Mouse (Mus musculus): ENCODE data around the gene Smpd1. TPM values are rescaled to one million over a fixed set of nuclear protein-coding genes. Genes with fewer than 3 reads are reported as not detected.
A peak's percentile ranks its signal among the peaks of the same experiment; 100 is the strongest.

The Smpd1 gene
- polyA plus RNA-seq, 1 experiment: 109 TPM

GRCm38 (mm10) chr7:105545986-105546385, 8.2 kb upstream of the Smpd1 start:
- H3K4me1 ChIP-seq (ENCODE audit: control insufficient read depth, insufficient read depth, low read length): no peaks in the 10 kb centered on the region; the same call in 1 of the 2 replicates
- 69% methylated on average over 8 of the region's 8 CpGs for WGBS
- H3K36me3 ChIP-seq (ENCODE audit: control insufficient read depth, insufficient read depth, low read length): no peaks in the 10 kb centered on the region
- no peaks in the 10 kb centered on the region for H3K27me3 ChIP-seq (replicated peaks; ENCODE audit: control insufficient read depth, insufficient read depth, low read length)
- H3K4me3 ChIP-seq (ENCODE audit: insufficient read depth, low read depth, low read length): no peak overlapping the region
- TF ChIP-seq POLR2A (IDR thresholded peaks at IDR 0.05; ENCODE audit: low read depth, low read length) (no peak), CTCF (conservative IDR thresholded peaks at IDR 0.05; ENCODE audit: insufficient read depth, insufficient read length, low read depth, low read length) (no peak)
- H3K27ac ChIP-seq (ENCODE audit: insufficient read depth, low read depth, low read length): no peak overlapping the region
- no peak for DNase-seq

DNA sequence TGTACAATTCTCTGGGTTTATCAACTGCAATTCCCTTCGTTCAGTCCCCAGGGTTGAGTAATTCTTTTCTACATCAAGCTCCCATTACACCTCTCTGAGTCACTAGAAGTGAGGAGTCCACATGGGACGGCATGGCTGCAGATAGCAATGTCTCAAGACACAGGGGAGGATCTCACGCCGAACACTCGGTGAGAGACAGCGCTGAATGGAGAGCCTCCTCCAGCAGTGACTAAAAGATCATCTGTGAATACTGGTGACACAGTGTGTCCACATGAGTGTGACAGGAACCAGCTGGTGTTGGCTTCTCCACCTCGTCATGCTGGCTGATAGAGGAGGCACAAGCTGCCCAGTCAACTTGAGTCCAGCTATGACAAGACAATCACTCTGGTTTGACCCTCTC, 6.2 kb upstream of the Smpd1 start:
- no peaks in the 10 kb centered on the region for H3K36me3 ChIP-seq (ENCODE audit: control insufficient read depth, insufficient read depth, low read length)

DNA sequence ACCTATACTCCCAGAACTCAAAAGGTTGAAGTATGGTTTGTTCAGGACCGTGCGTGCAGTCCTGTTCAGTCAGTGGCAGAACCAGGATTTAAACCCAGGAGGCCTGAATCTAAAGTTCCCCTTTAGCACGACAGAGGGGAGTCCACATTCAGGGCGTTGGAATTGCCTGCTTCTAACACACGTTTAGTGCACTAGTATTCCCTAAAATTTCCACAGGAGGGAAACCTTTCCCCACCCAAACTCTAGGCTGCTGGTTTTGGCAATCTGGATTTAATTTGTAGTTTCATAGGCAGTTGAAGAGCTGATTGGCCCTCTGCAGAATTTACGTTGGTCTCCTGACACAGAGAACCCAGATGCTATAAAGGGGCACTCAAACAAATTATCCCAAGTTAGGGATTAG, 5.1 kb upstream of the Smpd1 start:
- H3K27me3 ChIP-seq (replicated peaks; ENCODE audit: control insufficient read depth, insufficient read depth, low read length): no peaks in the 10 kb centered on the region
- TF ChIP-seq POLR2A (IDR thresholded peaks at IDR 0.05; ENCODE audit: low read depth, low read length) (no peak), CTCF (conservative IDR thresholded peaks at IDR 0.05; ENCODE audit: insufficient read depth, insufficient read length, low read depth, low read length) (peak; percentile 26; the same call in 1 of the 2 replicates)
- DNase-seq: peak; percentile 43
- peaks cover 4% of the 10 kb centered on the region; the same call in 1 of the 2 replicates for H3K4me1 ChIP-seq (ENCODE audit: control insufficient read depth, insufficient read depth, low read length)
- WGBS: 48% methylated on average over 6 of the region's 6 CpGs
- no peaks in the 10 kb centered on the region for H3K36me3 ChIP-seq (ENCODE audit: control insufficient read depth, insufficient read depth, low read length)
- H3K27ac ChIP-seq (ENCODE audit: insufficient read depth, low read depth, low read length): no peak overlapping the region
- no peak overlapping the region for H3K4me3 ChIP-seq (ENCODE audit: insufficient read depth, low read depth, low read length)

More for the DNA sequence above, 6.2 kb upstream of the Smpd1 start:
- Histone ChIP-seq H3K27me3 (replicated peaks; ENCODE audit: control insufficient read depth, insufficient read depth, low read length) (no peaks in the 10 kb centered on the region), H3K4me3 (ENCODE audit: insufficient read depth, low read depth, low read length) (no peak overlapping the region), H3K27ac (ENCODE audit: insufficient read depth, low read depth, low read length) (no peak overlapping the region), H3K4me1 (ENCODE audit: control insufficient read depth, insufficient read depth, low read length) (no peaks in the 10 kb centered on the region; the same call in 1 of the 2 replicates)
- 71% methylated on average over 7 of the region's 7 CpGs for WGBS
- no peak for TF ChIP-seq CTCF (conservative IDR thresholded peaks at IDR 0.05; ENCODE audit: insufficient read depth, insufficient read length, low read depth, low read length)
- TF ChIP-seq POLR2A (IDR thresholded peaks at IDR 0.05; ENCODE audit: low read depth, low read length): no peak
- no peak for DNase-seq

GRCm38 (mm10) chr7:105553456-105554211, 526 bp upstream of the Smpd1 start:
- no peaks in the 10 kb centered on the region for H3K36me3 ChIP-seq (ENCODE audit: control insufficient read depth, insufficient read depth, low read length)
- no peaks in the 10 kb centered on the region for H3K27me3 ChIP-seq (replicated peaks; ENCODE audit: control insufficient read depth, insufficient read depth, low read length)
- peaks cover 6% of the 10 kb centered on the region; the same call in 1 of the 2 replicates for H3K4me1 ChIP-seq (ENCODE audit: control insufficient read depth, insufficient read depth, low read length)
- H3K4me3 ChIP-seq (ENCODE audit: insufficient read depth, low read depth, low read length): peak overlapping the region; percentile 67
- peak overlapping the region; percentile 57 for H3K27ac ChIP-seq (ENCODE audit: insufficient read depth, low read depth, low read length)
- DNase-seq: no peak
- TF ChIP-seq POLR2A (IDR thresholded peaks at IDR 0.05; ENCODE audit: low read depth, low read length): no peak
- no peak for TF ChIP-seq CTCF (conservative IDR thresholded peaks at IDR 0.05; ENCODE audit: insufficient read depth, insufficient read length, low read depth, low read length)
- WGBS: 31% methylated on average over 27 of the region's 27 CpGs

- no peak for TF ChIP-seq POLR2A (IDR thresholded peaks at IDR 0.05; ENCODE audit: low read depth, low read length)
- TF ChIP-seq CTCF (conservative IDR thresholded peaks at IDR 0.05; ENCODE audit: insufficient read depth, insufficient read length, low read depth, low read length): no peak
- DNase-seq: no peak
- 0 out of 2 replicates have a peak, but pooled peaks cover 6% of the 10 kb centered on the region for H3K4me1 ChIP-seq (ENCODE audit: control insufficient read depth, insufficient read depth, low read length)
- H3K4me3 ChIP-seq (ENCODE audit: insufficient read depth, low read depth, low read length): no peak overlapping the region
- no peaks in the 10 kb centered on the region for H3K36me3 ChIP-seq (ENCODE audit: control insufficient read depth, insufficient read depth, low read length)
- WGBS: 87% methylated on average over 10 of the region's 10 CpGs
- no peak overlapping the region for H3K27ac ChIP-seq (ENCODE audit: insufficient read depth, low read depth, low read length)
- no peaks in the 10 kb centered on the region for H3K27me3 ChIP-seq (replicated peaks; ENCODE audit: control insufficient read depth, insufficient read depth, low read length)
These were observed 1.4 kb downstream of the Smpd1 start for GRCm38 (mm10) chr7:105555571-105555970.

- H3K27me3 ChIP-seq (replicated peaks; ENCODE audit: control insufficient read depth, insufficient read depth, low read length): no peaks in the 10 kb centered on the region
- DNase-seq: no peak
- WGBS: 82% methylated on average over 8 of the region's 8 CpGs
- H3K4me1 ChIP-seq (ENCODE audit: control insufficient read depth, insufficient read depth, low read length): 0 out of 2 replicates have a peak, but pooled peaks cover 6% of the 10 kb centered on the region
- H3K4me3 ChIP-seq (ENCODE audit: insufficient read depth, low read depth, low read length): no peak overlapping the region
- no peak overlapping the region for H3K27ac ChIP-seq (ENCODE audit: insufficient read depth, low read depth, low read length)
- TF ChIP-seq POLR2A (IDR thresholded peaks at IDR 0.05; ENCODE audit: low read depth, low read length) (no peak), CTCF (conservative IDR thresholded peaks at IDR 0.05; ENCODE audit: insufficient read depth, insufficient read length, low read depth, low read length) (no peak)
- no peaks in the 10 kb centered on the region for H3K36me3 ChIP-seq (ENCODE audit: control insufficient read depth, insufficient read depth, low read length)
These were observed 2.2 kb downstream of the Smpd1 start for GRCm38 (mm10) chr7:105556406-105556805.

DNA sequence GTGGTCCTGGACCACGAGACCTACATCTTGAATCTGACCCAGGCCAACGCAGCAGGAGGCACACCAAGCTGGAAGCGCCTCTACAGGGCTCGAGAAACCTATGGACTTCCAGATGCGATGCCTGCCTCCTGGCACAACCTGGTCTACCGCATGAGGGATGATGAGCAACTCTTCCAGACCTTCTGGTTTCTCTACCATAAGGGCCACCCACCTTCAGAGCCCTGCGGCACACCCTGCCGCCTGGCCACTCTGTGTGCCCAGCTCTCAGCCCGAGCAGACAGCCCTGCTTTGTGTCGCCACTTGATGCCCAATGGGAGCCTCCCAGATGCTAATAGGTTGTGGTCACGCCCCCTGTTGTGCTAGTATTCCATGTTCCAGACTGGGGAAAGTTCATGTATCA, 3.5 kb downstream of the Smpd1 start:
- no peak for DNase-seq
- H3K4me1 ChIP-seq (ENCODE audit: control insufficient read depth, insufficient read depth, low read length): 0 out of 2 replicates have a peak, but pooled peaks cover 6% of the 10 kb centered on the region
- H3K4me3 ChIP-seq (ENCODE audit: insufficient read depth, low read depth, low read length): no peak overlapping the region
- no peak overlapping the region for H3K27ac ChIP-seq (ENCODE audit: insufficient read depth, low read depth, low read length)
- H3K27me3 ChIP-seq (replicated peaks; ENCODE audit: control insufficient read depth, insufficient read depth, low read length): no peaks in the 10 kb centered on the region
- no peaks in the 10 kb centered on the region for H3K36me3 ChIP-seq (ENCODE audit: control insufficient read depth, insufficient read depth, low read length)
- TF ChIP-seq POLR2A (IDR thresholded peaks at IDR 0.05; ENCODE audit: low read depth, low read length): no peak
- TF ChIP-seq CTCF (conservative IDR thresholded peaks at IDR 0.05; ENCODE audit: insufficient read depth, insufficient read length, low read depth, low read length): no peak
- WGBS: 83% methylated on average over 11 of the region's 11 CpGs
